Mouse (Mus musculus) neutrophil, adult 59 days (primary cell): ENCODE results near the gene Fnbp1. TPM values are rescaled to one million over a fixed set of nuclear protein-coding genes. Genes with fewer than 3 reads are reported as not detected.

Source experiments
- total RNA-seq, 2 experiments: library from RNA; stranded (reverse); gene quantifications; 1 replicate in 1 of 2; 2 replicates in 1 of 2; pipeline ENCODE4 v1.2.4; 2023

Gene Fnbp1
- total RNA-seq, result 100 to 1,000 TPM; 126 to 129 TPM

GRCm38 (mm10) chr2:31141867-31142454 lies at the start of gene Fnbp1:
TSS of gene Fnbp1 (minus strand) at chr2:31142008.

GRCm38 (mm10) chr2:31151892-31152812 lies 10.3 kb upstream of the Fnbp1 start, which contains the start of gene Gpr107:
TSS of gene Gpr107 (plus strand) at chr2:31152316.

GRCm38 (mm10) chr2:30981790-30982513 lies 159.9 kb downstream of the Fnbp1 start, which contains the start of the genes BC005624 and Usp20:
TSS of gene BC005624 (minus strand) at chr2:30982201.
TSS of gene Usp20 (plus strand) at chr2:30982279.

Other genes with a start within 250 kb of the Fnbp1 start
- 10 to 100 TPM; 13.4 to 13.9 TPM for gene Ptges, start 212.1 kb downstream of the Fnbp1 start, total RNA-seq
- gene Tor1b, start 189.0 kb downstream of the Fnbp1 start, total RNA-seq, result 10 to 100 TPM; 40.6 to 43.1 TPM
- 10 to 100 TPM; 76.0 to 88.5 TPM for gene Tor1a, start 174.1 kb downstream of the Fnbp1 start, total RNA-seq
- 10 to 100 TPM; 56.5 to 68.0 TPM for gene BC005624, start 159.8 kb downstream of the Fnbp1 start, total RNA-seq
- 1 to 10 TPM; 3.6 to 6.8 TPM for gene Usp20, start 159.7 kb downstream of the Fnbp1 start, total RNA-seq
- gene Gpr107, start 10.3 kb upstream of the Fnbp1 start, total RNA-seq, result 10 to 100 TPM; 55.9 to 56.5 TPM
- gene Ncs1, start 103.8 kb upstream of the Fnbp1 start, total RNA-seq, result under 1 TPM; 0.18 TPM
- gene Hmcn2, start 172.4 kb upstream of the Fnbp1 start, total RNA-seq, result under 1 TPM; 0.33 to 0.58 TPM